In genomic region chrX:75454597-75454996, GRCm38 (mm10) we compare ENCODE assay signal across 34 mouse cellular contexts.
"Had no signal": no experiment of that assay in that cellular context is flagged by ENCODE, and none has a peak within 500 bp of the region (broad histone marks: within the 10 kb centered on the region; RNA-seq: fewer than 3 reads in every experiment).

No protein-coding gene starts in this region.

- H3K4me1 ChIP-seq: heart, embryonic 12.5 days; heart, embryonic 13.5 days; heart, embryonic 15.5 days; hindbrain, embryonic 10.5 days; hindbrain, embryonic 13.5 days; hindbrain, embryonic 15.5 days; intestine, embryonic 15.5 days; kidney, embryonic 15.5 days had no signal

- ATAC-seq: hindbrain, embryonic 16.5 days; hindbrain, postnatal 0 days; inflammation-experienced regulatory T-cells, adult 6 months; intestine, embryonic 15.5 days; intestine, embryonic 16.5 days; intestine, postnatal 0 days had no signal

- H3K9me3 ChIP-seq: heart, embryonic 12.5 days; heart, embryonic 13.5 days; heart, embryonic 15.5 days; hindbrain, embryonic 13.5 days; hindbrain, embryonic 15.5 days; intestine, embryonic 15.5 days; kidney, embryonic 15.5 days had no signal

- H3K36me3 ChIP-seq: intestine, embryonic 15.5 days had no signal

- H3K27me3 ChIP-seq: heart, embryonic 12.5 days; heart, embryonic 13.5 days; heart, embryonic 15.5 days; hindbrain, embryonic 13.5 days; hindbrain, embryonic 15.5 days; intestine, embryonic 15.5 days; kidney, embryonic 15.5 days had no signal

- H3K27ac ChIP-seq: heart, embryonic 13.5 days; heart, embryonic 15.5 days; hindbrain, embryonic 10.5 days; hindbrain, embryonic 13.5 days; hindbrain, embryonic 14.5 days; hindbrain, embryonic 15.5 days; hindbrain, postnatal 0 days; intestine, embryonic 15.5 days; kidney, embryonic 15.5 days; kidney, postnatal 0 days; layer of hippocampus, adult 2 months; left cerebral cortex, adult 2 months had no signal

- H3K4me3 ChIP-seq: heart, embryonic 12.5 days; heart, embryonic 13.5 days; heart, embryonic 15.5 days; hindbrain, embryonic 10.5 days; hindbrain, embryonic 13.5 days; hindbrain, embryonic 15.5 days; intestine, embryonic 15.5 days; kidney, embryonic 15.5 days; layer of hippocampus, adult 2 months; left cerebral cortex, adult 2 months had no signal

- DNase-seq: heart, postnatal 10 days; heart, postnatal 14 days; heart, postnatal 36 days; heart, postnatal 4 days; kidney, adult 11 months; kidney, adult 18-20 months; kidney, adult 2 months; kidney, adult 8-10 months; kidney, adult 9 months; kidney, postnatal 10 days; kidney, postnatal 14 days; kidney, postnatal 25 days; kidney, postnatal 36 days; kidney, postnatal 4 days; layer of hippocampus, adult 9-11 months; layer of hippocampus, postnatal 36 days had no signal

- H3K9ac ChIP-seq: heart, embryonic 12.5 days; heart, embryonic 13.5 days; heart, embryonic 15.5 days; hindbrain, embryonic 13.5 days; hindbrain, embryonic 14.5 days; hindbrain, embryonic 15.5 days; intestine, embryonic 15.5 days; kidney, embryonic 15.5 days had no signal

- H3K4me2 ChIP-seq: heart, embryonic 11.5 days; heart, embryonic 12.5 days; heart, embryonic 13.5 days; heart, embryonic 15.5 days; hindbrain, embryonic 13.5 days; hindbrain, embryonic 14.5 days; hindbrain, embryonic 15.5 days; intestine, embryonic 15.5 days; kidney, embryonic 15.5 days had no signal
